Mouse (Mus musculus): ENCODE measurements at regions not wholly inside any gene's neighbourhood (a gene's known extent, or its start where the extent isn't known, plus 50 kb on each side); places are given as distances from the start of the nearest gene placed in this dataset.

- no peak for DNase-seq (ENCODE audit: low read depth, low spot score)
Measured at GRCm38 (mm10) chr5:35162607-35163006, 57.0 kb upstream of the Lrpap1 start.

DNA sequence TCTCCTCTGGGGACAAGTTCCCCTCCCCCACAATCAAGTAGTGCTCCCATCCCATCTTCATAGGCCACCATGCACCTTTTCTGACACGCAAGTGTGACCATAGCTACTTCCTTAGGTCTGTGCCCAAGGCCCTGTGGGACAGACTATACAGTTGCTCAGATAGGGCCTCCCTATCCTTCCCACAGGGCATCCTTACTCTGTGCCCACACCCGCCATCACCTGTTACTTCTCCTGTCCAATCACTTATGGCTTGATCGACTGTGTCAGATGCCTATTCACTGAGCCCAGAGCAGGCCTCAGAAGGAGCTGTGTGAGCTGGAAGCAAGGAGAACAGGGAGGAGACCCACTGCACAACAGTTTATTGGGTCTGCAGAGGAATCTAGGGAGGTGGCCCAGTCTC lies 56.6 kb upstream of the Lrpap1 start:
- no peak for DNase-seq (ENCODE audit: low read depth, low spot score)

- DNase-seq (ENCODE audit: low read depth, low spot score) = no peak
Measured at GRCm38 (mm10) chr5:35160929-35161815, 55.6 kb upstream of the Lrpap1 start.

GRCm38 (mm10) chr5:35159854-35160253 lies 54.3 kb upstream of the Lrpap1 start:
- DNase-seq (ENCODE audit: low read depth, low spot score) = no peak

DNA sequence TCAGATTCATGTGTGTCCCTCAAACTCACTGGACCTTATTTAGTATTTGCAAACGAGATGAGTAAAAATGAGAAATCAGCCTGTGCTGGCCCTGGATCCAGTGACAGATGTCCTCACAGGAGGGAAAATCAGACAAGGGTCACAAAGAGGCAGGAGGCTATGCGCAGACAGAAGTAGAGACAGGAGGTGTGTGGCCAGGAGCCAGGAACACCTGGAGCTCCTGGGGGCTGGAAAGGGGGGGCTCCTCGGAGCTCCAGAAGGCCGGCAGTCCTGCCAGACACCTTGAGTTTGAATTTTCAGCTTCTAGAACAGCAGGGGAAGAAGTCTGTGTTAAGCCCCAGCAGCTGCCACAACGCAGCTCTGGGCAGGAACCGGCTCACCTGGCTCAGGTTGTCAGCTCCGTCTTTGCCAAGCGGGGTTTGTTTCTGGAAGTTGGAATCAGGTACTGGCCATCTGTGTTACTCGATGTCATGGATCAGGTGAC lies 53.7 kb upstream of the Lrpap1 start:
- DNase-seq (ENCODE audit: low read depth, low spot score) = no peak

- no peak for DNase-seq (ENCODE audit: low read depth, low spot score)
Measured at GRCm38 (mm10) chr5:35158346-35159047, 52.9 kb upstream of the Lrpap1 start.

GRCm38 (mm10) chr5:35156371-35156770 lies 50.8 kb upstream of the Lrpap1 start:
- DNase-seq (ENCODE audit: low read depth, low spot score) = peak; percentile 44

DNA sequence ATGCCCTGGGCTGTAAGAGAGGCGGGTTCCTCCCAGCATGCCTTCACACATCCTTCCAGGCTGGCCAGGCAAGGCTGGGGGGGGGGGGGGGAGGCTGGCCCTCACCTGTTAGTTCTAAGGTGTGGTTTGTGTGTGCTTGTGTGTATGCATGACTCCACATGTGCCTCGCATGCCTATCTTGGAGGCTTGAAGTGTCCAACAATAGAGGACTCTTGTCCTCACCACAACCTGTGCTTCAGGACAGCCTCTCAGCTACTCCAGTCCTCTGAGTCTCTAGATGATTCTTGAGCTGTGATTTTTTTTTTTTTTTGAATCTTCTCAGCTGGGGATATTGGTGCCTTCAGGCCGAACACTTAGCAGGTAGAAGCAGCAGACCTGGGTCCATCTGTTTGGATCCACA lies 50.2 kb upstream of the Lrpap1 start:
- DNase-seq (ENCODE audit: low read depth, low spot score) = no peak

All from 3T3-L1 (cell line).